1 mouse cellular context compared by ENCODE assay signal in the genomic region with DNA sequence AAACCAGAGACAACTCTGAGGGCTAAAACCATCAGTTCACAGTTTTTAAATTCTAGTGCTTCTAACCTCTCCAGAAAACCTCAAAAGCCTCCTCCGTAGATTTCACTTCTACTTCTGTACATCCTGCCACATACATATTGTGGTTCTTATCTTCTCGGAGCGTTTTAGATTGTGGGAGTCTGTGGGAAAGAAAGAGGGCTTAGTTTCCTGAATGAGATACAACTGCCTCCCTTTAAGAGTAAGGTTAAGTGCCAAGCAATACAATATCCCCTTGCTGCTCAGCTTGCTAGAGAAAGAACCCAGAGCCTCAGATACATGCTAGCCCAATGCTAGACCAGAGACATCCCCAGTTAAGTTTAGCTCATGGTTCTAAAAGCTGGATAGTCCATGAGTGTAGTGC.
TF ChIP-seq lines count a peak whose summit lies in the region.

No protein-coding gene starts in this region.

TF ChIP-seq in MEL, 35 proteins besides CTCF, POLR2A, EP300 and RAD21 (continued from another document):
- no peak for TF ChIP-seq SMC3 (IDR thresholded peaks at IDR 0.05; ENCODE audit: low read depth, low read length)
- TF ChIP-seq RCOR1 (IDR thresholded peaks at IDR 0.05; ENCODE audit: low read depth, low read length), result peak; percentile 96
- TF ChIP-seq E2F4 (IDR thresholded peaks at IDR 0.05; ENCODE audit: borderline replicate concordance, low read depth, low read length), result no peak
- TF ChIP-seq MYC (IDR thresholded peaks at IDR 0.05; ENCODE audit: low read depth, low read length), result 0 out of 2 replicates have a peak, but pooled peaks have one; percentile 29
- no peak for TF ChIP-seq HCFC1 (IDR thresholded peaks at IDR 0.05; ENCODE audit: low read depth, low read length)
- no peak for TF ChIP-seq MAZ (IDR thresholded peaks at IDR 0.05; ENCODE audit: low read depth, low read length)
- no peak for TF ChIP-seq ZNF384 (IDR thresholded peaks at IDR 0.05; ENCODE audit: low read depth, low read length)
- no peak for TF ChIP-seq ZC3H11A (IDR thresholded peaks at IDR 0.05; ENCODE audit: low read depth, low read length)
- no peak for TF ChIP-seq ELF1 (IDR thresholded peaks at IDR 0.05; ENCODE audit: low read depth, low read length)
- no peak for TF ChIP-seq UBTF (IDR thresholded peaks at IDR 0.05; ENCODE audit: borderline replicate concordance, insufficient read depth, low read depth, low read length)
- no peak for TF ChIP-seq GABPA (IDR thresholded peaks at IDR 0.05; ENCODE audit: low read depth, low read length)
- TF ChIP-seq ETS1 (IDR thresholded peaks at IDR 0.05; ENCODE audit: low read depth, low read length), result peak; percentile 84
- peak; percentile 24; the same call in 1 of the 2 replicates for TF ChIP-seq BHLHE40 (IDR thresholded peaks at IDR 0.05; ENCODE audit: borderline replicate concordance, low read depth, low read length)
- TF ChIP-seq KAT2A (conservative IDR thresholded peaks at IDR 0.05; ENCODE audit: low read depth, low read length), result no peak
- TF ChIP-seq SIN3A (IDR thresholded peaks at IDR 0.05; ENCODE audit: low read length), result peak; percentile 70
- TF ChIP-seq MAFK (IDR thresholded peaks at IDR 0.05; ENCODE audit: borderline replicate concordance, low read depth, low read length), result peak; percentile 79; the same call in 1 of the 2 replicates
- no peak for TF ChIP-seq CHD2 (IDR thresholded peaks at IDR 0.05; ENCODE audit: low read length)
- TF ChIP-seq USF1 (IDR thresholded peaks at IDR 0.05; ENCODE audit: low read depth, low read length), result no peak
